Mouse (Mus musculus) lung, postnatal 36 days (tissue): ENCODE results near the gene Mymk.

Experiments
- DNase-seq: peaks from one replicate; pipeline ENCODE4 v3.0.0; 2022; ENCODE audit warnings: mixed read lengths

The Mymk gene

DNA sequence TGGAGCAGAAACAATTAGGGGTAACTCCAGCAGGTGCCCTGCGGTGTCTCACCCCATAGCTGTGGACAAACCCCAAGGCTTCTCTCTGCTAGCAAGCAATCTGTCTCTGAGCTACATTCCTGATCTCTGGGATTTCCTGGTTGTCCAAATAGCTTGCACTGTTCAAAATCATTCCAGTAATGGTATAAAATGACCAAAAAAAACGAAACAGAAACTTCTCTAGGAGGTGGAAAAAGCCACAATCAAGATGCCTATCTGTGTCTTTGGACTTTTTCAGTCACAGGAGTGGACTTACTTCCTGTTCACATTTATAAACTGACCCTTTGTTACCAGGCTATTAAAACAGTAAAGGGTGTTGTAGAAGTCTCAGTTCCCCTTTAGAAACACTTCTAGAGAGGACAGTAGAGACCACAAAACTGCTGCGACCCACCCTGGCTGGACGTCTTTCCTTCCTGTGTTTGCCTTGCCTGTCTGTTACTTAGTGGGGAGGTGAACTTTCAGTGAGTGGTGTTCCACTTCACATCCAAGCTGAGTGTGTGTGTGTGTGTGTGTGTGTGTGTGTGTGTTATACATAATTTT lies 43.5 kb downstream of the Mymk start:
- peak; percentile 56 for DNase-seq

DNA sequence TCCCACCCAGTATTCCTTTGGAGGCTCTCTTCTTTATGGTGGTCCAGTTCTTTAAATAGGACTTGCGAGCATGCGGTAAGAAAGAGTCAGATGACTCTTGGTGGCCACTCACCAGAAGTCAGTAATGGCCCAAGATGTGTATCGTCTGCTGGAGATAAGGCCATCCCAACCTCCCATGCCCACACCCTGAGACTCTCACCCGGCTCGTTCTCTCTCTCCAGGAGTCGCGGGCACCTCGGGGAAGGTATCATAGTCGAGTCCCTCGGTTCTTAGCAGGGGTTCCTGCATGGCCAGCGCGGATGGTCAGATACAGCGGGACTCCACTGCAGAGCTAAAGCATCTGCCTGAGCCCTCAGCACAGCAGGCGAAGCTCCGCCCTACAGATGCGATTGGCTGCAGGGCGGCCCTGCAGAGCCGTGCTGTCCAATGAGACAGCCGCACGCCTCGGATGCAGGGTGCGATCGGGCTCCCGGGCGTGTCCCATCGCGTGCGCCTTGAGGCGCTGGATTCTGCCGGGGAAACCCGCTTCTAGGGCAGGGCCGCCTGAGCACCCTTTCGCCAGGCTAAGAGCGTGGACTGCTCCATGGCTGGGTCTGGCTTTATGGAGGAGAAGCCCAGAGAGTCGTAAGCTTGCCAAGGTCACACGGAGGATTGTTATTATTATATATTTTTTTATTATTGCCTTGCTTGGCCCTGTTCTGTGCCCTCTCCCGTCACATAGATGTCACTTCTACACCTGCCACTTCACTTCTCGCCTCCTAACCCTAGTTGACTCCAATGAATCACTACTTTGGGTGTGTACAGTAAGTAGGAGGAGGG lies 44.2 kb downstream of the Mymk start, which contains the start of gene Slc2a6:
Gene Slc2a6, minus strand, starts transcription at position 381 of the 819 bp plus-strand sequence.
- peak; percentile 93 for DNase-seq

DNA sequence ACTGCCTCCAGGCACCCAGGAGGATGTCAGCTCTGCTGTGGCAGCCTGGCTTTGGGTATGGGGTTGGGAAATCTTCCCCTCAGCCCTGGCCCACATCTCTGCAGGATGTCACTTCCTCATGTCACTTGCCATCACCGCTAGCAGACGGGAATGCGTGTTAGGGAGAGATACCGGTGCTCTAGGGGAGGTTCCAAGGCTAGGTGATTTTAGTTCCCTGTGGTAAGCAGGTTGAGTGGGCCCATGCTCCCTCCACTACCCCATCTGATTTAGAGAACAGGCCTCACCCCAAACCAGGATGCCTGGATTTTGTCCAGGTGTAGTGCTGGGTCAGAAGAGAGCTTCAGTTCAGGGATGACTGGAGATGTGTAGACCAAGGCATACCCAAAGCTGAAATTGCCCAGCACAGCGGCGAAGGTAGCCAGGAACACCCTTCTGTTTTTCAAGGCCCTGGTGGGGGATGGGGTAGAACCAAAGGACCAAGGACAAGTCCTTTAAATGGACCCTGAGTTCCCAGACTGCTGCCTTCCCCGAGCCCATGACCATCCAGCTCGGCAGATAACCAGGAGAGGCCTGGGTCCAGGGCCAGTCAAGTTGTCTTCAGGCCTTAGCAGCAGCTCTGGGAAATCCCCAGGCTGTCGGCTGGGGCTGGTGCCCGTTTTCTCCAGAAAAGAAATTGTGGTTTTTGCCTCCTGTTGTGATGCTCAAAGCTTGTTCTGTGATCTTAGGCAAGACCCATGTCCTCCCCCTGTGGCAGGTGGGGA lies 44.9 kb downstream of the Mymk start:
- DNase-seq = no peak

DNA sequence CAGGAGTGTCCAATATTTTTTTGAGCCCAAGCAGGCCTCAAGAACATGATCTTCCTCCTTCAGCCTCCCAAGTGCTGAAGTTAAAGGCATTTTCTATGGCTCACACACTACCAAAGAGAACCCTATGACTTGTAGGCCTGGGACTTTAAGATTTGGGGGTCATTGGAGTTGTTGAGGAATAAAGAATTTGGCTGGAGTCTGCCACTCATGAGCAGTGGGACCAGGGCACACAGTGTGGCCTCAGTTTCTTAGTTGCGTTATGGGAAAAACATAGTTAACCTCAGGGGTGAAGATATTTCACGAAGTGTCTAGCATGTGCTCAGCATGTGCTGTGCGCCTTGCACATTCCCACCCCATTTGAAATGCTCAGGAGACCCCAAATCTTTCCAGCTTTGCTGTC lies 45.6 kb downstream of the Mymk start:
- DNase-seq = no peak

DNA sequence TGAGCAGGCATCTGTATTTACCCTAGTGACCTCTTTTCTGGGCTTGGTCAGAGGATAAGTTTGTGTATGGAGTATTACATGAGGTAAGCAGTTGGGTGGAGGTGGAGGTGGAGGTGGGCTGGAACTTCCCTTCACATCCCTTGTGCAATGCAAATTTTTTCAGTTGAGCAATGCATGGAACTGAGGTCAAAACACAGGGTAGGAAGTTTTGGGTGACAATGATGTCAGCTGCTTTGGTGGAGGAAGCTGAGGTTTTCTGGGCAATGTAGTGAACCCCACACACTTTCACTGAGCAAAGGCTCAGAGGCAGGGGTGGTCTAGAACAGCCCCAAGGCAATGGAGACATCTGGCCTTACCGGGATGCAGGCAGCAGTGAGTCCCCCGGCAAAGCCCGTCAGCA lies 46.4 kb downstream of the Mymk start:
- DNase-seq = peak; percentile 64

DNA sequence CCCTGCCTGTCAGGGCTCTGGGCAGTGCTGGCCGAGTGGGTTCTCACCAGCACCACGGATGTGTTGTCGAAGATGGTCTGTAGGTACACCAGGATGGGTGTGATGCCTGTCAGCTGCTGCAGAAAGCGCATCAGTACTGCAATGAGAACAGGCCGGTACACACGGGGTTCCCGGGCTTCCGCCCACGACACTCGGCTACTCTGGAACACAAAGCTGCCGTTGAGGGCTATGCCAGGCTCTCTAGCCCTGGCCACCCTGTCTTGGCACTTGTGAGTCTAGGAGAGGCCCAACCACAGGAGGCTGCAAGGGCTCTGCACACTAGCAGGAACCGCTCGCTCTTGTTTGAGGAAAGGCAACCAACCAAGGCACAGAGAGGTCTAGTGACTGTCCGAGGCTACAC lies 47.8 kb downstream of the Mymk start:
- no peak for DNase-seq

DNA sequence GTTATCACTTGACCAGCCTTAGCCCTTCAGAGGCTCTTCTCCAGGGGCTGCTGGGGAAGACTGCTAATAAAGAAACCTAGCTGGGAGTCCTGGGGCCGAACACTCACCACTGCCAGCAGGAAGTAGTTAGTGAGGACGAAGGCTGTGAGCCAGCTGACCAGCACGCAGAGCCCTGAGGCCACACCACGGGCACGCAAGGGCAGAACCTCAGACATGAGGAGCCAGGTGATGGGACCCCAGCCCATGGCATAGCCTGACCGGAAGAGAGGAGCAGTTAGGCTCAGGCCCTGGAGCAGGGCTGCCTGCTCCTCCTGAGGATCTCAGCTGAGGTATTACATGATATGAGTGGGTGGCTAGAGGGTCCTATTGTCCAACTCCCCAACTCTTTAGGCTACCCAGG lies 49.4 kb downstream of the Mymk start:
- no peak for DNase-seq

DNA sequence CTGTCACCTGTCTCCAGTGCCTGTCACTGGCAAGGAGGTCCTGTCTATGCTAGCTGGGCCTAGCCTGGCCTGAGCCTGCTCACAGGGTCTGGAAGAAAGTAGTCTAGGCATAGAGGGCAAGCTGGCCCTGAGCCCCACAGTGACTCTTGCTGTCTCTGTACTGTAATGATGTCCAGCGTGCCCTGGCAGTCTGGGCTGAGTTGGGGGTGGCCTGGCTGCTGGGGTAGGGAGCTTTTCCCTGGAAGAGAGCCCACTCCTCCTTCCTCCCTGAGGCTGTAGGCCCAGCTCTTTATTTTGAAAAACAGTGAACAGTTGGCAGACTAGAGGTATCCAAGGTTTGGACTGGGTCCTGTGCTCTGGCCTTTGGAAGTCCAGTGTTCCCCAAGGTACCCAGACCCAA lies 50.9 kb downstream of the Mymk start:
- DNase-seq = no peak

DNA sequence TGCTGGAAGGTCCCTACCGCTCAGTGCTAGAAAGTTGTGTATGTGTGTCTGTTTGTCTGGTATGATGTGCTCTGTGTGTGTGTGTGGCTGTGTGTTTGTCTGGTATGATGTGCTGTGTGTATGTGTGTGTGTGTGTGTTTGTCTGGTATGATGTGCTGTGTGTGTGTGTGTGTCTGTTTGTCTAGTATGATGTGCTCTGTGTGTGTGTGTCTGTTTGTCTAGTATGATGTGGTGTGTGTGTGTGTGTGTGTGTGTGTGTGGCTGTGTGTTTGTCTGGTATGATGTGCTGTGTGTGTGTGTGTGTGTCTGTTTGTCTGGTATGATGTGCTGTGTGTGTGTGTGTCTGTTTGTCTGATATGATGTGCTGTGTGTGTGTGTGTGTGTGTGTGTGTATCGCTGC lies 52.4 kb downstream of the Mymk start:
- DNase-seq = no peak

DNA sequence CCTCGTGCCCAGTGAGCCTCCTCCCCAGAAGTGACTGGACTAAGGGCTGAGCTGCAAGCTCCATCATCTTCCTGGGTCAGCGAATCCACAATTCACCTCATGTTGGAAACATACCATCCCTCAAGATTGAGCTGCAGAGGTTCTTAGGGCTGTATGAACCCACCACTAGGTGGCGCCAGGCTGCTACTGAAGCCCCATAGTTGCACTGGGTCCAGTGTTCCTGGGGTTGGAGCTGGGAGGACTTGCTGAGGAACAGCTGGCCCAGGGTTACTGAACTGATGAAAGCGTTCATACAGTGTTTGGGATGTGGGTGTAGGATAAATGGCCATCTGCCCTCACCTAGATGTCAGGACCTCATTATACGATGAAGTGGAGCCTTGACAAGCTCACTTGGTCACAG lies 54.2 kb downstream of the Mymk start:
- DNase-seq = peak; percentile 85
